Mouse (Mus musculus): ENCODE data around the gene Sars. TPM values are rescaled to one million over a fixed set of nuclear protein-coding genes. Genes with fewer than 3 reads are reported as not detected.

Gene Sars
- total and polyA plus RNA-seq, 3 experiments, result 373 to 394 (median 377) TPM

DNA sequence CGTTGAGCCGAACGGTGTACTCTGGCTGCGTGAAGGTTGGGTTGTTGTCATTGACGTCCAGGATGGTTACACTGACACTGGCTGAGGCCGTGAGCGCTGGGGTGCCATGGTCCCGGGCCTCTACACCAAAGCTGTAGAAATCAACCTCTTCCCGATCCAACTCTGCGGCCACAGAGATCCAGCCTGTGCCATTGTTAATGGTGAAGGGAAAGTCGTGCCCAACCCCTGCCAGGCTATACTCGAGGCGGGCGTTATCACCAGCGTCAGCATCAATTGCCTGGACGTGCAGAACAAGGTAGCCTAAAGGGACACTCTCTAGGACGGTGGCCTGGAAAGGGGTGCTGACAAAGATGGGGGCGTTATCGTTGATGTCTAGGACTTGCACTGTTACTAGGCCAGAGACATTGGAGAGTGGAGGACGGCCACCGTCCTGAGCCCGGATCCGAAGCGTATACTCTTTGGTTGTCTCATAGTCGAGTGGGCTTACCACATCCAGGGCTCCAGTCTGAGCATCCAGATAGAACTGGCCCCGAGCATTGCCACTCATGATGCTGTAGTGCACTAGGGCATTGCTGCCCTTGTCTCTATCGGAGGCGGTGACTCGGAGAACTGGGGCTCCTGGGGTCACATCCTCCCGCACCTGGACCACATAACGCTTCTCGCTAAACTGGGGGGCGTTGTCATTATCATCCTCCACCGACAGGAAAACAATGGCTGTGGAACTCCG is 31.2 kb downstream of the Sars start:
- no peak overlapping the region for H3K4me2 ChIP-seq (ENCODE audit: insufficient read depth, low read depth, poor library complexity, severe bottlenecking)
- no peak overlapping the region for H3K4me3 ChIP-seq (replicated peaks in 1 of 3; ENCODE audit: low read depth in 2 of 3, low read length in 2 of 3, poor library complexity in 1 of 3)
- in situ Hi-C loops (cut with MboI; ENCODE audit: low pct_ligation_motif_present, low pct_unique_long_range_greater_than_20kb, low sequenced_read_pairs) (loop anchor here (25.0 kb wide), 1 partner anchor 374 kb away; no protein-coding TSS in a partner anchor), dilution Hi-C loops (cut with MboI; ENCODE audit: extremely low pct_ligation_motif_present, extremely low pct_unique_long_range_greater_than_20kb, low sequenced_read_pairs) (no loop called here)
- H3K27ac ChIP-seq (ENCODE audit: insufficient read depth, low read depth), result no peak overlapping the region
- no peak overlapping the region for H3K9ac ChIP-seq (ENCODE audit: insufficient read depth, low read depth)
- H3K79me2 ChIP-seq (replicated peaks; ENCODE audit: control insufficient read depth, extremely low read depth, insufficient read depth, poor library complexity, severe bottlenecking), result no peaks in the 10 kb centered on the region
- H3K27me3 ChIP-seq (replicated peaks), result peaks cover 23% of the 10 kb centered on the region
- no peak for TF ChIP-seq ETS1 (conservative IDR thresholded peaks at IDR 0.05; ENCODE audit: low read depth, low read length)
- no peak for TF ChIP-seq POLR2AphosphoS2 (IDR thresholded peaks at IDR 0.05; ENCODE audit: low read depth, low read length)
- TF ChIP-seq KAT2A (IDR thresholded peaks at IDR 0.05; ENCODE audit: insufficient replicate concordance, low read length), result no peak
- no peak for TF ChIP-seq MYC (IDR thresholded peaks at IDR 0.05; ENCODE audit: low read depth, low read length)
- no peak for TF ChIP-seq MAZ (IDR thresholded peaks at IDR 0.05; ENCODE audit: low read depth, low read length)
- no peak for TF ChIP-seq MXI1 (IDR thresholded peaks at IDR 0.05; ENCODE audit: low read depth, low read length)
- TF ChIP-seq PAX5 (IDR thresholded peaks at IDR 0.05; ENCODE audit: low read length), result no peak
- TF ChIP-seq GABPA (IDR thresholded peaks at IDR 0.05; ENCODE audit: insufficient replicate concordance, low read depth, low read length), result no peak
- TF ChIP-seq MEF2A (IDR thresholded peaks at IDR 0.05; ENCODE audit: borderline replicate concordance, low read depth, low read length), result no peak
- TF ChIP-seq JUND (conservative IDR thresholded peaks at IDR 0.05; ENCODE audit: low read depth, low read length), result no peak
- no peak for TF ChIP-seq NELFE (IDR thresholded peaks at IDR 0.05; ENCODE audit: low read depth, low read length)
- no peak for TF ChIP-seq NRF1 (IDR thresholded peaks at IDR 0.05; ENCODE audit: low read depth, low read length)
- TF ChIP-seq JUN (IDR thresholded peaks at IDR 0.05; ENCODE audit: insufficient read depth, low read depth, low read length), result no peak
- TF ChIP-seq SMC3 (IDR thresholded peaks at IDR 0.05; ENCODE audit: low read depth, low read length), result no peak
- TF ChIP-seq TBP (conservative IDR thresholded peaks at IDR 0.05; ENCODE audit: low read depth, low read length), result no peak
- TF ChIP-seq MAFK (IDR thresholded peaks at IDR 0.05; ENCODE audit: insufficient replicate concordance, low read length), result no peak
- TF ChIP-seq HCFC1 (IDR thresholded peaks at IDR 0.05; ENCODE audit: low read depth, low read length), result no peak
- TF ChIP-seq ZNF384 (IDR thresholded peaks at IDR 0.05; ENCODE audit: low read depth, low read length), result no peak
- H3K36me3 ChIP-seq (replicated peaks in 1 of 2; ENCODE audit: control insufficient read depth in 1 of 2, insufficient read depth in 1 of 2, low read length in 1 of 2), result no peaks in the 10 kb centered on the region
- no peak for DNase-seq (ENCODE audit: extremely low read depth)
- peaks cover 0 to 8% of the 10 kb centered on the region in 2 experiments; a peak in 2 of 4 replicates for H3K4me1 ChIP-seq (ENCODE audit: control insufficient read depth in 1 of 2, insufficient read depth in 2 of 2)
- H3K9me3 ChIP-seq (replicated peaks; ENCODE audit: low read length), result peaks cover 32% of the 10 kb centered on the region

DNA sequence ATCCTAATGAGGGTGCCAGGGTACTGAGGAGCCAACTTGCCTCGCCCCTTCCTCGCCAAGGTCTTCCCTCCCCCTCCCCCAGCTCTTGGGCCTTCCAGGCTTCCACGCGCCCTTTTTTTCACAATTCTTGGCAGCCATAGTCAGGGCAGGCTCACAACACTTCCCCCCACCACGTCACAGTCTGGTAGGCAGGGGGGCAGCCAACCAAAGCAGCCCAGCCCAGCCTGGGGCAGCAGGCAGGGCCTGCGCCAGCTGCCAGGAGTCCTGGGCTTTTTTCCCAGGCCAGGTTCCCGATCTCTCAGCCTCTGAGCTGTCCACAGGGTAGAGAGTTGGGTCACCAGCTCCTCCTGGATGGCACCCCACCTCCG is 33.3 kb downstream of the Sars start:
- no peak overlapping the region for H3K4me3 ChIP-seq (replicated peaks in 1 of 3; ENCODE audit: low read depth in 2 of 3, low read length in 2 of 3, poor library complexity in 1 of 3)
- no peak overlapping the region for H3K9ac ChIP-seq (ENCODE audit: insufficient read depth, low read depth)
- peaks cover 32% of the 10 kb centered on the region for H3K9me3 ChIP-seq (replicated peaks; ENCODE audit: low read length)
- no peak overlapping the region for H3K4me2 ChIP-seq (ENCODE audit: insufficient read depth, low read depth, poor library complexity, severe bottlenecking)
- no peaks in the 10 kb centered on the region for H3K36me3 ChIP-seq (replicated peaks in 1 of 2; ENCODE audit: control insufficient read depth in 1 of 2, insufficient read depth in 1 of 2, low read length in 1 of 2)
- H3K27ac ChIP-seq (ENCODE audit: insufficient read depth, low read depth), result no peak overlapping the region
- H3K27me3 ChIP-seq (replicated peaks), result peaks cover 41% of the 10 kb centered on the region
- dilution Hi-C loops (cut with MboI; ENCODE audit: extremely low pct_ligation_motif_present, extremely low pct_unique_long_range_greater_than_20kb, low sequenced_read_pairs) (no loop called here), in situ Hi-C loops (cut with MboI; ENCODE audit: low pct_ligation_motif_present, low pct_unique_long_range_greater_than_20kb, low sequenced_read_pairs) (loop anchor here (25.0 kb wide), 1 partner anchor 376 kb away; no protein-coding TSS in a partner anchor)
- DNase-seq (ENCODE audit: extremely low read depth), result no peak
- 0 out of 4 replicates have a peak, but pooled peaks cover 0 to 3% of the 10 kb centered on the region in 2 experiments for H3K4me1 ChIP-seq (ENCODE audit: control insufficient read depth in 1 of 2, insufficient read depth in 2 of 2)
- TF ChIP-seq POLR2AphosphoS2 (IDR thresholded peaks at IDR 0.05; ENCODE audit: low read depth, low read length) (no peak), CTCF (conservative IDR thresholded peaks at IDR 0.05 in 1 of 2, IDR thresholded peaks at IDR 0.05 in 1 of 2; ENCODE audit: low read depth in 2 of 2, low read length in 2 of 2) (no peak), RAD21 (IDR thresholded peaks at IDR 0.05; ENCODE audit: low read depth, low read length) (no peak), BHLHE40 (IDR thresholded peaks at IDR 0.05; ENCODE audit: low read depth, low read length) (no peak), MXI1 (IDR thresholded peaks at IDR 0.05; ENCODE audit: low read depth, low read length) (no peak), USF2 (conservative IDR thresholded peaks at IDR 0.05; ENCODE audit: low read depth, low read length) (no peak), EP300 (IDR thresholded peaks at IDR 0.05; ENCODE audit: low read length) (no peak), PAX5 (IDR thresholded peaks at IDR 0.05; ENCODE audit: low read length) (no peak), ZKSCAN1 (IDR thresholded peaks at IDR 0.05; ENCODE audit: borderline replicate concordance, low read depth, low read length) (no peak), NRF1 (IDR thresholded peaks at IDR 0.05; ENCODE audit: low read depth, low read length) (no peak), SIN3A (IDR thresholded peaks at IDR 0.05; ENCODE audit: low read length) (no peak), KAT2A (IDR thresholded peaks at IDR 0.05; ENCODE audit: insufficient replicate concordance, low read length) (no peak)
- H3K79me2 ChIP-seq (replicated peaks; ENCODE audit: control insufficient read depth, extremely low read depth, insufficient read depth, poor library complexity, severe bottlenecking), result no peaks in the 10 kb centered on the region

Measured in CH12.LX (cell line).